19 mouse cellular contexts compared by ENCODE assay signal in the genomic region with DNA sequence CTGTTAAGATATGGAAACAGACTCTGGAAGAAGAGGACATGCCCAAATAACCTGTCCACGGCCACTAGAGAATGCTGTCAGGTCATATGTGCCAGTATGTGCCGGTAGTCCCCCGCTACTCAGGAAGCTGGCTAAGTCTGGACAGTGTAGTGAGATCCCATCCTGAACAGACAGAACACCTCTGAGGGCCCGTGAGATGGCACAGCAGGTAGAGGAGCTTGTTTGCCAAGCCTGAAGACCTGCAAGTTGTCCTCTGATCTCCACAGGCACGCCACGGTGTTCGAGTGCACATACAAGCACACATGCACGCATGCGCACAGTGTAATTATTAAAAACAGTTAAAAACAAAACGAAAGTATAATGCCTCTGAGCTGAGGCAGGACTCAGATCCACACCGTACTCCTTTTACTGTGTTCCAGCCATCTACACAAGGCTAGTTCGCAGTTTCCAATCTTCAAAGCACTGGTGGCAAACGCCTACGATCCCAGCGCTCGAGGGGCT. TPM values are rescaled to one million over a fixed set of nuclear protein-coding genes. Genes with fewer than 3 reads are reported as not detected.
"Had no signal": no experiment of that assay in that cellular context is flagged by ENCODE, and none has a peak within 500 bp of the region (broad histone marks: within the 10 kb centered on the region; RNA-seq: fewer than 3 reads in every experiment).

No protein-coding gene starts in this region.

- H3K9me3 ChIP-seq: limb, embryonic 13.5 days; midbrain, embryonic 12.5 days; neural tube, embryonic 15.5 days had no signal

- DNase-seq: kidney, adult 8-10 months; layer of hippocampus, adult 9-11 months; lung, adult 2 months; lung, postnatal 36 days; right cerebral cortex, adult 18-20 months; right cerebral cortex, postnatal 25 days; thymus, postnatal 4 days had no signal

- H3K4me2 ChIP-seq: limb, embryonic 13.5 days; midbrain, embryonic 12.5 days; neural tube, embryonic 15.5 days had no signal

- H3K4me3 ChIP-seq: limb, embryonic 13.5 days; midbrain, embryonic 12.5 days; neural tube, embryonic 15.5 days had no signal

- ATAC-seq: intestine, postnatal 0 days; lung, postnatal 0 days had no signal

- H3K9ac ChIP-seq: limb, embryonic 13.5 days; midbrain, embryonic 12.5 days; neural tube, embryonic 15.5 days had no signal

- H3K27ac ChIP-seq: kidney, postnatal 0 days; limb, embryonic 13.5 days; midbrain, embryonic 12.5 days; neural tube, embryonic 15.5 days; stomach, postnatal 0 days had no signal

- H3K4me1 ChIP-seq: limb, embryonic 13.5 days; neural tube, embryonic 15.5 days had no signal

- H3K36me3 ChIP-seq: limb, embryonic 13.5 days; midbrain, embryonic 12.5 days; neural tube, embryonic 15.5 days had no signal

- H3K27me3 ChIP-seq: limb, embryonic 13.5 days; midbrain, embryonic 12.5 days; neural tube, embryonic 15.5 days had no signal

RNA-seq across cellular contexts. Expression of a gene that starts 13.0 kb away (rescaled TPM):
- total RNA-seq: layer of hippocampus, adult 18-20 months; left cerebral cortex, postnatal 36 days; megakaryocyte progenitor cell, adult 5-6 weeks; midbrain, postnatal 0 days had no signal
- polyA plus RNA-seq: limb, embryonic 13.5 days; lung, postnatal 0 days; midbrain, embryonic 12.5 days; midbrain, postnatal 0 days; neural tube, embryonic 11.5 days; neural tube, embryonic 15.5 days had no signal
